Mouse (Mus musculus): Measurements from ENCODE around the gene Crcp.
"Not testable (repeated sequence)": the region's sequence is repeated elsewhere in the genome, so short reads cannot be mapped to it uniquely, and the experiment has no call there.

Crcp gene

DNA sequence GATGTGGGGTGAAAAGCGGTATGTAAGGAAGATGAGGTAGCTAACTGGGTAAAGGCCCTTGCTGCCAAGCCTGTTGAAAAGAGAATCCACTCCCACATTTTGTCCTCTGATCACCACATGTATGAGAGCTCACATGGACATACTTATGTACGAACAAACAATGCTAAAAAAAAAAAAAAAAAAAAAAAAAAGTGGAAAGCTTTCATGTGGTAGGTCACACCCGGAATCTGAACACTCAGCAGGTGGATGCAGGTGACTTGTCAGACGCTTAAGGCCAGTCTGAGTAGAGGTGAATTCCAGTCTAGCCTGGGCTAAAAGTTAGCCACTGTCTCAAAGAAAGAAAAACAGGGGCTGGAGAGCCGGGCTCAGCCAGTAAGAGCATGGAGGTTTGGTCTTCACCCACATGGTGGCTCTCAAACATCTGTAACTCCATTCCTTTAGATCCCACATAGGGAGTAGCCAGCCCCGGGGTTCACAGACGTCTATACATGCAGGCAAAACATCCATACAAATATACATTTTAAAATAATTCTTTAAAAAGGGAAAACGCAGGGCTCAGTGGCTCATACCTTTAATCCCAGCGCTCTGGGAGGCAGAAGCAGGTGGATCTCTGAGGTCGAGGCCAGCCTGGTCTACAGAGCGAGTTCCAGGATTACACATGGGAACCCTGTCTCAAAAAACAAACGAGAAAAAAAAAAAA is 5.9 kb upstream of the Crcp start:
- no peak for DNase-seq (ENCODE audit: extremely low spot score, low spot score)

DNA sequence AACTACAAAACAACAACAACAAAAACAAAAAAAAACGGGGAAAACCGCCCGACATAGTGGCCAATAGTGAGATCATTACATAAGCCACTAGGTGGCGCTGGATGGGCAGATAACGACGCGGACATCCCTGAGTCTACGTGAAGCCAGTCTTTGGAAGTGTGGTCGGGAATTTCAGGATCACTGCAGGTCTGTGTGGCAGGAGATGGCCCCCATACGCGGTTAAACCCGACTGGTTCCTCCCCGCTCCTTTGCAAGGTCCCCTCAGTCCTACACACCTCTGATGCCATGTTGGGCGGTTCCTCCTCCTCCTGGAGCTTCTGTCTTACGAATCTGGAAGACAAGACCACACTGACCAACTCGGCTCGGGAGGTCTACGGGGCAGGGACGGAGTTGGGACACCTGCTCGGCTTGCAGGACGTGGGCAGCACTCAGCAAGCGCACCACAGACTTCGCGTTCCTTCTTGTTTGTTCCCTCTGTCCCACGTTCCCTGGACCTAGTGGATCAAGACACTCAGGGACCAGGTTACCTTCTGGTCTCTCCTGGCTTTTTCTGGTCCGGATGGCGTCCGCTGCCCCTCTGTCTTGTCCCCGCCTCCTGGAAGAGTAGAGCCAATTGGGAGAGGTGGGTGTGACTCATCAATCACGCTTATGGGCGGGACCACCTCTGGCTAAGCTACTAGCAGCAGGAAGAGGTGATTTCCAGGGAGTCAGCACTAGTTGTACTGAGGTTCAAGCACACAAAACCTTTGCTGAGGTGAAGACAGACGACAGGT is 5.1 kb upstream of the Crcp start:
- DNase-seq (ENCODE audit: extremely low spot score, low spot score): peak; percentile 87

DNA sequence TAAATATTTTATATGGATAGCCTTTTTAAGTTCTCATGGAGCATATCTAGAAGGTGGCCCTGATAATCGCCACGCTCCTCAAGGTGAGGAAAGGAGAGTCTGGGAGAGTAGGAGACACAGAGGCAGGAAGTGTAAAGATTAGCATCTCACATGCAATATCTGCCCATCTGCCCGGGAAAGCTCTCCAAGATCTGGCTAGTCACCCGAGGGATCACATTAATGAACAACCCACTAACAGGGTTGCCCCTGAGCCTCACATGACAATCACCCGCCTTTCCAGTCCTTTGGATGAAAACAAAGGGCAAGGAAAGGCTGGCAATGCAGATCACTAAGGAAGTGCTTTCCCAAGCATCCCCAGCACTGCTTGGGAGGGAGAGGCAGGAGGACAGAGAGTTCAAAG is 2.0 kb upstream of the Crcp start:
- DNase-seq (ENCODE audit: extremely low spot score, low spot score): no peak

- no peak for DNase-seq (ENCODE audit: extremely low spot score, low spot score)
Measured at GRCm38 (mm10) chr5:130027696-130028095, 1.4 kb upstream of the Crcp start.

DNA sequence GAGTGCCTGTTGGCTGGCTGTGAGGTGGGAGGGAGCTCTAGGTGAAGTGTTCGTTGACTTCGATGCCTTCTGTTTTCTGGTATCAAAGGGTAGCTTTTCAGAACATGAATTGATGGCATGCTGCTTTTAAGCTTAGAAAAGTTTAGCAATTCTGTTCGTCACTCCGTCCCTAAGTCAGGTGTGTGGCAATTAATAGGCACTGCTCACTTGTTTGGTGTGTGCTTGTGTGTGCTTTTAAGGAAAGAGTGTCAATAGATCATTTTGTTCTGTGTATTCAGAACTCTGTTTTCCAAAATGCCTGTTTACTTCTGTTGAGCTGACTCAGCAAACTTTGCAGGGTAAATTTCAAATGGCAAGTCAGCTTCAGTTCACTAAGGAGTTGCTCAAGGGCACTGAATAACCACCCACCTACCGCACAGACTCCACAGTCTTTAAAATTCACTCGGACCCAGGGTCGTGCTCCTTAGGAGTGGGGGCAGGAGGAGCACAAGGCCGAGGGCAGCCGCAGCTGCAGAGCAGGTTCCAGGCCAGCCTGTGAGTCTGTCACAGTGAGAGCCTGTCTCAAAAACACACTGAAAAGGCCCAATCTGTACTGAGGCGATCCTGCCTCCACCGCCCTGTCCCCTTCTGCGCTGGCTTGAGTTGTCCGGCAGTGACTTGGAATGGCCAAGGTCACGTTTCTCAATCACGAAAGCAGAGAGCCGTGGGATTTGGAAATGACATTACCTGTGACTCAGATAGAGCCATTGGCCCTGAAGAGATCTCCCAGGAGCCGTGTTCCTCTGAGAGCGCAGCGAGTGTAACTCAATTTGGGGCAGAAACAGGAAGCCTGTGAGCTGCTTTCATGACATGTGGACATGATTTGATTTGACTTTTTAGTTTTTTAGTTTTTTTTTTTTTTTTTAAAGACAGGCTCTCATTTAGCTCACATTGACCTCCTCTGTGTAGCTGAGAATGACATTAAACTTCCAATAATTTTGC is 2.6 kb downstream of the Crcp start:
- no peak for DNase-seq (ENCODE audit: extremely low spot score, low spot score)

GRCm38 (mm10) chr5:130033869-130034268 is 4.8 kb downstream of the Crcp start:
- DNase-seq (ENCODE audit: extremely low spot score, low spot score): no peak

- not testable (repeated sequence) for DNase-seq (ENCODE audit: extremely low spot score, low spot score)
Measured at GRCm38 (mm10) chr5:130036300-130036699, 7.2 kb downstream of the Crcp start.

- DNase-seq (ENCODE audit: extremely low spot score, low spot score): peak; percentile 57
Measured at GRCm38 (mm10) chr5:130037752-130038455, 8.8 kb downstream of the Crcp start.

DNA sequence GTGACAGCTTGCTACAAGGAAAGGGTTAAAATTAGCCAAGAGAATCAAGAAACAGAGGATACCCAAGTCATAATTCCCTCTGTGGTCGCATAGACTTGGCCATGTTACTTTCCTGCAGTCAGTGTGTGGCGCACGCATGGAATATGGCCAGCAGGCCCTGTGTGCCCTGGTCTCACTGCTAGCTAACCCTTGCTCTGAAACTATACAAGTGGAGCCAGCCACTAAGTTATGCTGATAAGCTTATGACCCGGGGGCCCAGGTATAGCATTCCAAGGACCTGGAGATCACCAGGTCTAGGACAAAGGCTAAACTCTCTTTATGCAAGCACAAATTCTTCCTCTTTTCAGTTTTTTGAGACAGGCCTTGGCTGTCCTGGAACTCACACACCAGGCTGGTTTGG is 11.7 kb downstream of the Crcp start:
- DNase-seq (ENCODE audit: extremely low spot score, low spot score): no peak

GRCm38 (mm10) chr5:130041262-130041661 is 12.2 kb downstream of the Crcp start:
- DNase-seq (ENCODE audit: extremely low spot score, low spot score): no peak

DNA sequence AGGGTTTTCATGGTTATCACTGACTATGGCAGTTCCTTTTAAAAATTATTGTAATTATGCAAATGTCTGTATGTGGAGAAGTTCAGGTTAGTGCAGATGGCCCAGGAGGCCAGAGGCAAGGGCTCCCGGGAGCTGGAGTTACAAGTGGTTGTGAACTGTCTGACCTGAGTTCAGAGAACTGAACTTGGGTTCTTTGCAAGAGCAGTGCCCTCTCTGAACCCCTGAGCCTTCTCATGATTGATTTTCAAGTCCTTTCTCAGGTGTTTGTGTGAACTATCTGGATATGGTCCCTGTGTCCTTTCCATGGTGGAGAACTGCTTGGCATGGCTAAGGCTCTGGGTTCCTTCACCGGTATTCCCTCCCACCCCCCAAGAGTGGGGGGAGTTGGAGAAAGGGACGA is 14.7 kb downstream of the Crcp start:
- no peak for DNase-seq (ENCODE audit: extremely low spot score, low spot score)

DNA sequence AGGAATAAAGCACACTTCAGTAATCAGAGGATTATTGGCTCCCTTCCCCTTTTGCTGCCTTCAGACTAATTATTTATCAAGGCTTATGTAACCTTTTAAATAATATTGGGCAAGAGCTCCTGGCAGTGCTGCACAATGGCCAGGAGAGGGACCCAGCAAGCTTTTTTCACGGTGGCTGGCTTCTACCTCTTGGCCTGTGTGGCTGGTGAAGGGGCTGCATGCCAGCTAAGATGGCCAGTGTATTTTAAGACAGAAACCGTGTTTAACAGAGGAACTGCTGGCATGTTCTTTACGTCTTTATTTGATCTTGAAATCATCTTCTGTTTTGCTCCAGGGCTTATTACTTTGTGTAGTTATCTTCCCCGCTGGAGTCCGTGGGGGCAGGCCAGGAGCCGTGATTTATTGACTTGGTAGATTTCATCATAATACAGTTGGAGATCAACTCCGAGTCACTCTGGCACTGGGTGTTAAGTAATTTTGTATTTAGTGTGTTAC is 15.2 kb downstream of the Crcp start:
- DNase-seq (ENCODE audit: extremely low spot score, low spot score): no peak

GRCm38 (mm10) chr5:130046100-130046499 is 17.0 kb downstream of the Crcp start:
- DNase-seq (ENCODE audit: extremely low spot score, low spot score): no peak

DNA sequence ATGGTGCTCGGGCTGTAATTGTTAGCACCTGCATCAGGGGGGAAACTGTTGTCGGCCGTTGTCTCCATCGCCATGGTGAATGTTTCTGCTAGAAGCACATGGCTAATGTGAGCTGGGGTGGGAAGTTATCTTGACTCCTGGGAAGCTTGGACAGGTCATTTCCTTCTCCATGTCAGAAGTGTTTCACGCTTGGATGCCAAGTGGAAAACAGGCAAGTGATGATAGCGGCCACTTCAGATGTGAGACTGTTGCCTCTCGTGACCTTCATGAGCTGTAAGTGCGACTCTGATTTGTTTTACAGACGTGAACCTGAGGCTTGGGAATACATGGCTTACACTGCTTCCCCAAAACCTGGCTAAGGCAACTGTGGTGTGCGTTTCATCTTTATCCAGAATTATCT is 17.5 kb downstream of the Crcp start:
- no peak for DNase-seq (ENCODE audit: extremely low spot score, low spot score)

- DNase-seq (ENCODE audit: extremely low spot score, low spot score): no peak
Measured at GRCm38 (mm10) chr5:130047013-130047412, 17.9 kb downstream of the Crcp start.

DNA sequence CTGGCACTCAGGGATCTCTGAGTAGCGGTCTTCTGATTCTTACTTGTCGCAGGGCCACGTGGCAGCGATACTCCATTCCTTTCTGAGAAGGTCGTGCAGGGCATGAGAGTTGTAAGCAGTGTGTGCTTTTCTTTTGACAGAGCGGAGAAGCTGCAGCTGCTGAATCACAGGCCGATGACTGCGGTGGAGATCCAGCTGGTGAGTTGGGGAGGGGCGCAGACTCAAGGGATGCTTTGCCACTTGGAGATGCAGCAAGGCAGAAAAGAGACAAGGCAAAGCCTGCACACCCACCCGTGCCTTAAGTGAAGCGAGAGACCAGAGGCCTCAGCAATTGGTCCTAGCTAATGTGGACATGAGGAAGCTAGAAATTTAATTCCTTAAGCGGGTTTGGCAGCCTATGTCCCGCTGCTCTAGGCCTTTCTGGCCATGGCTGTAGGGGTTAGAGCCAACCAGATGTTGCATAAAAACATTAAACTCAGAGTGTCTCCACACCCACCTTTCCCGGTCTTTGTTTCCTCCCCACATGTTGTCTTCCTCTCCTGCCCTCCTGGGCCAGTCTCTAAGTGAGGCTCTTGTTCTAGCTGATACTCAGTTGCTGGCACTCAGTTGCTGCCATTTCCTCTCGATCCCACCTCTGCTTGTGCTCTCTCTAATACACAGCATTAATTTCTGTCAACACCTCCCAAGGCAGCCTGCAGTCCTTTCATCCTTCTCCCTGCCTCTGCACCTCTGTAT is 19.9 kb downstream of the Crcp start:
- DNase-seq (ENCODE audit: extremely low spot score, low spot score): no peak

GRCm38 (mm10) chr5:130050416-130050815 is 21.3 kb downstream of the Crcp start:
- DNase-seq (ENCODE audit: extremely low spot score, low spot score): no peak

GRCm38 (mm10) chr5:130051073-130051860 is 22.2 kb downstream of the Crcp start:
- DNase-seq (ENCODE audit: extremely low spot score, low spot score): no peak

DNA sequence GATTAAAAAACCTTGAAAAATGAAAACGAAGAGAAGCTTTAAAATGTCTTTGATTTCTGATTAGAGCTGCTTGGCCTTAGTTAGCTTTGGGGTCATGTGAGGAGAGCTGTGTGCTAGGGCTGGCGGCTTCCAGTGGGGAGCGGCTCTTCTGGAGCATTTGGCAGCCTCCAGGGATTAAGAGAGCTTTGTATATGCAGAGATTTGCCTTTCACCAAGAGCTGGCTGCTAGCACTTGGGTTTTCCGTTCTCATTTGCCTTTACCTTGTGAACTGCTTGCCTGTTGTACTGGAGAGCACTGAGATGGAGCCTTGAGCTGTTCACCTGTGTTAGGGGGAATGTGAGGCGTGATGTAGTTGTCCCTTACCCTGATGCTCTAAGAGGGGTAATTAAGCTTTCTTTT is 23.4 kb downstream of the Crcp start:
- DNase-seq (ENCODE audit: extremely low spot score, low spot score): no peak
